Comparison of ENCODE assay signal across 8 mouse cellular contexts in genomic region chr2:120970559-120971080, GRCm38 (mm10). TPM values are rescaled to one million over a fixed set of nuclear protein-coding genes. Genes with fewer than 3 reads are reported as not detected.
DNase-seq lines count a peak whose midpoint lies in the region; ATAC-seq lines count a peak whose summit lies in the region.

Gene Ubr1 (minus strand): TSS chr2:120970715.

- H3K4me1 ChIP-seq in hindbrain, embryonic 14.5 days (replicated peaks; ENCODE audit: control insufficient read depth, insufficient read depth, low read length), result peaks cover 22% of the 10 kb centered on the region

- peak within 1 kb of the TSS; percentile 67 for H3K4me3 ChIP-seq in hindbrain, embryonic 14.5 days (replicated peaks; ENCODE audit: low read length)

- no peaks in the 10 kb centered on the region for H3K9me3 ChIP-seq in hindbrain, embryonic 14.5 days (ENCODE audit: control insufficient read depth, low read length)

- H3K9ac ChIP-seq in hindbrain, embryonic 14.5 days, result peak within 1 kb of the TSS; percentile 80

- H3K27ac ChIP-seq in hindbrain, embryonic 14.5 days, result peak within 1 kb of the TSS; percentile 86

- H3K36me3 ChIP-seq in hindbrain, embryonic 14.5 days (replicated peaks; ENCODE audit: control insufficient read depth, insufficient read depth), result no peaks in the 10 kb centered on the region; the same call in 1 of the 2 replicates

- peak within 1 kb of the TSS; percentile 68 for H3K4me2 ChIP-seq in hindbrain, embryonic 14.5 days (replicated peaks)

- DNase-seq in T-cell, adult 2 months (ENCODE audit: low spot score), result peak; percentile 93
- DNase-seq in cerebellum, postnatal 25 days, result peak; percentile 88 to 91
- peak; percentile 84 to 90 for DNase-seq in frontal cortex, postnatal 36 days (ENCODE audit: low spot score in 2 of 2)
- DNase-seq in hindbrain, embryonic 14.5 days (ENCODE audit: low spot score), result peak; percentile 86
- DNase-seq in layer of hippocampus, postnatal 36 days, result peak; percentile 79 to 86
- DNase-seq in lung, postnatal 25 days (ENCODE audit: low spot score), result peak; percentile 92
- peak; percentile 70 for DNase-seq in retina, adult 2 months (ENCODE audit: low read depth, low spot score)
- peak; percentile 87 for DNase-seq in thymus, postnatal 25 days

- WGBS in hindbrain, embryonic 14.5 days, result under 1% methylated on average over 39 of the region's 39 CpGs

- H3K27me3 ChIP-seq in hindbrain, embryonic 14.5 days (ENCODE audit: control insufficient read depth, insufficient read depth, low read length), result no peaks in the 10 kb centered on the region

- peak; percentile 91 for ATAC-seq in hindbrain, embryonic 14.5 days (ENCODE audit: low FRiP score)

RNA-seq across cellular contexts. Expression of gene Ubr1, which starts in this region (rescaled TPM):
- 32.8 and 36.3 TPM in 2 replicates for polyA plus RNA-seq in hindbrain, embryonic 14.5 days (2014; fragmentation: Nextera tagmentation; extraction: Ambion mirVana)
- total RNA-seq in layer of hippocampus, postnatal 36 days (2021), result 10 to 100 TPM; 43.6 to 44.5 TPM

Comparison
In these comparisons a context has a peak if more than half of its experiments do, and no peak if none do; other contexts are left out.
1. Peak in every context shown above with its lines: DNase-seq, ATAC-seq, H3K4me3 ChIP-seq and H3K27ac ChIP-seq.